Mouse (Mus musculus) intestine, postnatal 0 days (tissue): ENCODE measurements around the gene Gm28372. TPM values are rescaled to one million over a fixed set of nuclear protein-coding genes. Genes with fewer than 3 reads are reported as not detected.
A peak's percentile ranks its signal among the peaks of the same experiment; 100 is the strongest.

ENCODE experiments used
- ATAC-seq: fragments of 200-750 bp; cut with Nextera tagmentation; 2 replicates; pipeline ENCODE4 v1.8.0; 2017; ENCODE audit warnings: mild to moderate bottlenecking, moderate TSS enrichment, moderate library complexity
- H3K27ac ChIP-seq: fragments of 300-500 bp; sonication (generic); 2 replicates; pipeline ENCODE4 v1.5.1; 2014; ENCODE audit warnings: mild to moderate bottlenecking, low read depth, low read length, moderate library complexity
- H3K27me3 ChIP-seq: fragments of 300-500 bp; sonication (generic); replicated peaks from 2 replicates; pipeline ENCODE4 v1.6.1; 2014; ENCODE audit warnings: low read length, mixed read lengths; ENCODE audit not compliant: control insufficient read depth, insufficient read depth
- H3K36me3 ChIP-seq: fragments of 300-500 bp; sonication (generic); 2 replicates; pipeline ENCODE4 v1.6.1; 2014; ENCODE audit warnings: mild to moderate bottlenecking, moderate library complexity; ENCODE audit not compliant: control insufficient read depth, insufficient read depth
- H3K4me1 ChIP-seq: fragments of 300-500 bp; sonication (generic); replicated peaks from 2 replicates; pipeline ENCODE4 v1.6.1; 2014; ENCODE audit warnings: antibody characterized with exemption, low read length, mixed read lengths; ENCODE audit not compliant: control insufficient read depth, insufficient read depth
- H3K4me2 ChIP-seq: fragments of 300-500 bp; sonication (generic); replicated peaks from 2 replicates; pipeline ENCODE4 v1.6.1; 2014; ENCODE audit warnings: low read depth, mild to moderate bottlenecking, moderate library complexity
- H3K4me3 ChIP-seq: fragments of 300-500 bp; sonication (generic); 2 replicates; pipeline ENCODE4 v1.5.1; 2014; ENCODE audit warnings: low read depth, low read length
- H3K9ac ChIP-seq: fragments of 300-500 bp; sonication (generic); 2 replicates; pipeline ENCODE4 v1.6.1; 2014; ENCODE audit warnings: mild to moderate bottlenecking, low read depth, low read length
- H3K9me3 ChIP-seq: fragments of 300-500 bp; sonication (generic); 2 replicates; pipeline ENCODE4 v1.6.1; 2016; ENCODE audit warnings: mixed run types; ENCODE audit not compliant: control insufficient read depth
- CTCF ChIP-seq: sonication (generic); IDR thresholded peaks from 2 replicates; pipeline ENCODE4 v1.5.1; 2016; ENCODE audit warnings: low read depth, mild to moderate bottlenecking, control low read depth, antibody characterized with exemption, moderate library complexity
- WGBS: fragments of 180-500 bp; shearing (Covaris S2); extraction: QIAGEN DNeasy Blood & Tissue Kit; methylation state at CpG from one replicate; pipeline ENCODE4 v1.1.7; 2014; 5-methylcytosine and 5-hydroxymethylcytosine counted together
- polyA plus RNA-seq: library from polyadenylated mRNA; unstranded; fragments of >200 nt; fragmentation: Nextera tagmentation; extraction: Ambion mirVana; gene quantifications from 2 replicates; pipeline ENCODE4 v1.2.1, GENCODE M21; 2015

The Gm28372 gene
- polyA plus RNA-seq, 1 experiment from 2014 or later, result not detected

GRCm38 (mm10) chr2:130374951-130375350, 30.1 kb upstream of the Gm28372 start:
- H3K27me3 ChIP-seq, result no peaks in the 10 kb centered on the region
- H3K36me3 ChIP-seq, result no peaks in the 10 kb centered on the region
- no peak overlapping the region for H3K9ac ChIP-seq
- H3K4me3 ChIP-seq, result no peak overlapping the region
- no peak for TF ChIP-seq CTCF
- H3K9me3 ChIP-seq, result no peaks in the 10 kb centered on the region
- no peak for ATAC-seq
- H3K27ac ChIP-seq, result no peak overlapping the region
- H3K4me2 ChIP-seq, result no peak overlapping the region
- H3K4me1 ChIP-seq, result no peaks in the 10 kb centered on the region
- 80% methylated on average over 4 of the region's 4 CpGs for WGBS

DNA sequence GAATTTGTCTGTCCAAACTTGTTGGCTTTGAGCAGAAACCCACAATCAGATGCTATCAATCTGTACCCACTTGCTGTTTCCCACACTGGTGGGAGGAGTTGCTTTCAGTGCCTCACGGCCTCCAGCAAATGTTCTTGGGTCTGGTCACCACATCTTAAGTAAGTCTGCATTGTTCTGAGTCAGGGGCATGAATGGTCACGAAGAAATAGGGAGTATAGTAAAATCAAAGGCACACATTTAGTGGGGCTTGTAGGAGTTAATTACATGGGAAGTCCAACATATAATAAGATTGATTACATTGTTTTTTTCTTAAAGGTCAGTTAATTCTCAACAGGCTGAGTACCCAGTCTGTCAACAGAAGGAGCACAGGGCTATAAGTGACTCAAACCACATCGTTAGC, 21.8 kb upstream of the Gm28372 start:
- ATAC-seq, result no peak
- WGBS, result 55% methylated on average over 3 of the region's 3 CpGs

DNA sequence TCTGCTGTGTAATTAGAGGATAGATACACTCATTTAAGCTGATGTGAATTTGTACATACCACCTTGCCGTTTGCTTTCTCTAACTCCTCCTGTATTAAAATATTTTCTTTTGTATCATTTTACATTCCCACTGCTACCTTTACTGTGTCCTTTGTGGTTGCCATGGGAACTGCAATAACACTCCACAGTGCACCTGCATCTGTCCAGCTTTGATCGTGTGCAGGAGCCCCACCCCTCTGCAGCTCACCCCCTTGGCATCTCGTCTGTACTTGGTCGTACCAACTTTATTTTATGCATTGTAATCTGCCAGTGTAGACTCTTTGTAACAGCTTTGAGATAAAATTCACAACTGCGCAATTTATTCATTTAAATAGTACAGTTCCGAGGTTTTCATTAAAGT, 21.1 kb upstream of the Gm28372 start:
- 58% methylated on average over 6 of the region's 6 CpGs for WGBS
- no peak for TF ChIP-seq CTCF
- H3K4me3 ChIP-seq, result no peak overlapping the region
- H3K4me2 ChIP-seq, result no peak overlapping the region
- no peaks in the 10 kb centered on the region for H3K9me3 ChIP-seq
- no peak overlapping the region for H3K27ac ChIP-seq
- ATAC-seq, result no peak
- no peak overlapping the region for H3K9ac ChIP-seq
- no peaks in the 10 kb centered on the region for H3K36me3 ChIP-seq
- no peaks in the 10 kb centered on the region for H3K4me1 ChIP-seq
- no peaks in the 10 kb centered on the region for H3K27me3 ChIP-seq

More for the DNA sequence above, 21.8 kb upstream of the Gm28372 start:
- no peaks in the 10 kb centered on the region for H3K36me3 ChIP-seq
- no peaks in the 10 kb centered on the region for H3K4me1 ChIP-seq
- no peaks in the 10 kb centered on the region for H3K27me3 ChIP-seq
- H3K27ac ChIP-seq, result no peak overlapping the region
- H3K9me3 ChIP-seq, result no peaks in the 10 kb centered on the region
- H3K4me3 ChIP-seq, result no peak overlapping the region
- no peak overlapping the region for H3K9ac ChIP-seq
- no peak overlapping the region for H3K4me2 ChIP-seq
- TF ChIP-seq CTCF, result no peak

DNA sequence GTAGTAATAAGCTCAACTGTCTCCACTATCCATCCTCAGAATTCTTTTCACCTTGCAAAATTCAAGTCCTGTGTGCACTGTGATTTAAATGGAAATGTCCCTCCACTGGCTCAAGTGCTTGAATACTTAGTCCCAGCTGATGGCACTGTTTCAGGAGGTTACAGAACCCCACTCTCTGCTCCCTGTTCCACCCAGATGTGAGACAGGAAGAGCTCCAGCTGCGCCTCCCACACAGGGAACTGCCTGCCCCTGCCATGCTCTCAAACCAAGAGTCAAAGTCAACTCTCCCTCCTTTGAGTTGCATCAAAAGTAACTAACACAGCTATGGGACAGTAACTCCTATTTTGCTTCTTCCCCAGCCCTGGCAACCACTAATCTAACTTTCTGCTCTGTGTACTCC, 18.8 kb upstream of the Gm28372 start:
- Histone ChIP-seq H3K4me3 (no peak overlapping the region), H3K27ac (no peak overlapping the region), H3K9ac (no peak overlapping the region), H3K27me3 (no peaks in the 10 kb centered on the region), H3K4me2 (no peak overlapping the region), H3K4me1 (no peaks in the 10 kb centered on the region), H3K36me3 (no peaks in the 10 kb centered on the region), H3K9me3 (no peaks in the 10 kb centered on the region)
- no peak for ATAC-seq
- TF ChIP-seq CTCF, result no peak
- 52% methylated on average over 1 of the region's 1 CpGs for WGBS

DNA sequence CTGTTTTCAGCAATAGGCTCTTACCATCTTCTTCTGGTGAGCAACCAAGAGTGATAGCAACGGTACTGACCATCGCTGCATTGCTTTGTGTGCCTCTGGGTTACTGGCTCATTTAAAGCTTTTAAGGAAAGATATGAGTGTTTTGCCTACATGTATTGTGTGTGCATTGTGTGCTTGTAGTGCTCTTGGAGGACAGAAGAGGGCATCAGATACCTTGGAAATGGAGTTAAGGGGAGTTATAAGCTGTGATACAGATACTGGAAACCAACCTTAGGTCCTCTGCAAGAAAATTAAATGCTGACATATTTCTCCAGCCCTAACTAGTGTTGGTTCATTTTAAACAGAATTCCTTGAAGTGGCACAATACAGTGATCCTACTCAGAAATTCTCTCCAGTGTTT, 16.2 kb upstream of the Gm28372 start:
- 83% methylated on average over 2 of the region's 2 CpGs for WGBS
- TF ChIP-seq CTCF, result peak; percentile 66
- H3K9ac ChIP-seq, result no peak overlapping the region
- H3K4me3 ChIP-seq, result no peak overlapping the region
- H3K27me3 ChIP-seq, result no peaks in the 10 kb centered on the region
- H3K27ac ChIP-seq, result no peak overlapping the region
- no peak overlapping the region for H3K4me2 ChIP-seq
- ATAC-seq, result no peak
- no peaks in the 10 kb centered on the region for H3K9me3 ChIP-seq
- H3K4me1 ChIP-seq, result no peaks in the 10 kb centered on the region
- H3K36me3 ChIP-seq, result no peaks in the 10 kb centered on the region

- Histone ChIP-seq H3K27ac (no peak overlapping the region), H3K27me3 (no peaks in the 10 kb centered on the region; the same call in 1 of the 2 replicates), H3K4me2 (no peak overlapping the region), H3K9ac (no peak overlapping the region), H3K4me1 (no peaks in the 10 kb centered on the region), H3K36me3 (no peaks in the 10 kb centered on the region; the same call in 1 of the 2 replicates), H3K4me3 (no peak overlapping the region), H3K9me3 (no peaks in the 10 kb centered on the region)
- WGBS, result 72% methylated on average over 11 of the region's 11 CpGs
- TF ChIP-seq CTCF, result no peak
- no peak for ATAC-seq
Observed at GRCm38 (mm10) chr2:130390993-130391625, 13.9 kb upstream of the Gm28372 start.
